ENCODE assay signal across 16 mouse cellular contexts in the genomic region with DNA sequence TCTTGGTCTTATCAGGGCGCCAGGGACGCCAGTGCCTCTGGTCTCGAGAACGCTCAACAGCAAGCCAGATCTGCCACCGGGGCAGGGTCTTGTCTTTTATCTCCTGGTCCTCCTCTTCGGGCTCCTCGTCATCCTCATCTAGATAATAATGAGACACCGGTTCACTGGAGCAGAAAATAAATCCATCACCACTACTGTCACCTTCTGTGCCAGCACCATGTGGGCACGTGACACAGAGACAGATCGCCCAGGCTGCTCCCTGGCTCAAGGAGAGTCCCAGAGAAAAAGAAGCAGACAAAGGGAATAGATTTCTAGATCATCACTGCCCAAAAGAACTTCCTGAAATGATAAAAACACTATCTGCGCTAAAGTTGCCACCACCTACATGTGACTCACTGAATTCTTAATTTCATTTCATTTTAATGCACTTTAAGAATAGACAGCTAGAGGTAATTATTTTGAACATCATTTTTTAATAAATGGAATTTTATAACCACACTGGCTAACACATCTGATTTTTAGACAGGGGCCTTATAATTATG. TPM values are rescaled to one million over a fixed set of nuclear protein-coding genes. Genes with fewer than 3 reads are reported as not detected.
A peak's percentile ranks its signal among the peaks of the same experiment; 100 is the strongest.
DNase-seq lines count a peak whose midpoint lies in the region; ATAC-seq and TF ChIP-seq lines count a peak whose summit lies in the region.
"Had no signal": no experiment of that assay in that cellular context is flagged by ENCODE, and none has a peak within 500 bp of the region (broad histone marks: within the 10 kb centered on the region; RNA-seq: fewer than 3 reads in every experiment).

No protein-coding gene starts in this region.

- DNase-seq in cerebellum, postnatal 10 days, result peak; percentile 86 to 90
- DNase-seq in cerebellum, adult 9-11 months, result no peak
- DNase-seq in kidney, postnatal 0 days (ENCODE audit: low spot score), result no peak
- no peak for DNase-seq in kidney, adult 8-10 months
- peak; percentile 56 for DNase-seq in brain, embryonic 14.5 days (ENCODE audit: low read depth)
- DNase-seq in retina, embryonic 14.5 days (ENCODE audit: low spot score), result peak; percentile 29
- DNase-seq in adrenal gland, postnatal 10 days, result no peak
- DNase-seq: kidney, adult 2 months; kidney, postnatal 36 days; lung, adult 2 months; right cerebral cortex, adult 18-20 months; thymus, postnatal 14 days had no signal

- no peak overlapping the region for H3K9ac ChIP-seq in kidney, postnatal 0 days (ENCODE audit: low read depth, low read length)
- H3K9ac ChIP-seq: limb, embryonic 12.5 days; liver, embryonic 12.5 days had no signal

- no peak for TF ChIP-seq CTCF in kidney, postnatal 0 days (IDR thresholded peaks at IDR 0.05; ENCODE audit: low read depth)
- no peak for TF ChIP-seq CTCF in brain, embryonic 14.5 days (IDR thresholded peaks at IDR 0.05; ENCODE audit: borderline replicate concordance, extremely low read depth, insufficient read depth, insufficient read length)

- H3K4me2 ChIP-seq in kidney, postnatal 0 days (ENCODE audit: low read length), result no peak overlapping the region
- H3K4me2 ChIP-seq: limb, embryonic 12.5 days; liver, embryonic 12.5 days had no signal

- H3K27ac ChIP-seq in kidney, postnatal 0 days, result no peak overlapping the region
- H3K27ac ChIP-seq: limb, embryonic 12.5 days; liver, embryonic 12.5 days had no signal

- H3K9me3 ChIP-seq in kidney, postnatal 0 days (replicated peaks; ENCODE audit: low read length), result no peaks in the 10 kb centered on the region
- H3K9me3 ChIP-seq: limb, embryonic 12.5 days; liver, embryonic 12.5 days; megakaryocyte, embryonic 14.5 days had no signal

- H3K27me3 ChIP-seq in kidney, postnatal 0 days (ENCODE audit: insufficient read depth, low read length), result no peaks in the 10 kb centered on the region
- H3K27me3 ChIP-seq: CH12.LX; limb, embryonic 12.5 days; liver, embryonic 12.5 days; megakaryocyte, embryonic 14.5 days had no signal

- TF ChIP-seq POLR2A in brain, embryonic 14.5 days (IDR thresholded peaks at IDR 0.05; ENCODE audit: borderline replicate concordance, extremely low read depth, insufficient read depth, insufficient read length, poor library complexity, severe bottlenecking), result no peak

- no peak overlapping the region for H3K4me3 ChIP-seq in kidney, postnatal 0 days (replicated peaks; ENCODE audit: low read depth, low read length)
- H3K4me3 ChIP-seq: limb, embryonic 12.5 days; liver, embryonic 12.5 days; megakaryocyte, embryonic 14.5 days had no signal

- H3K36me3 ChIP-seq in kidney, postnatal 0 days (ENCODE audit: insufficient read depth, low read length), result peaks cover 64% of the 10 kb centered on the region

- 0 out of 2 replicates have a peak, but pooled peaks have one; percentile 22 for ATAC-seq in kidney, postnatal 0 days (replicated peaks; ENCODE audit: low FRiP score, low read depth)
- ATAC-seq: liver, embryonic 12.5 days had no signal

- H3K4me1 ChIP-seq in kidney, postnatal 0 days (replicated peaks; ENCODE audit: insufficient read depth, low read length), result 0 out of 2 replicates have a peak, but pooled peaks cover under 1% of the 10 kb centered on the region
- H3K4me1 ChIP-seq: limb, embryonic 12.5 days had no signal

- 73% methylated on average over 11 of the region's 11 CpGs for WGBS in kidney, postnatal 0 days

RNA-seq across cellular contexts. Expression of gene Psmc1, which starts 24.5 kb away (rescaled TPM):
- polyA plus RNA-seq in kidney, postnatal 0 days (2015; fragmentation: Nextera tagmentation; extraction: Ambion mirVana), result 236 and 264 TPM in 2 replicates
- 108 and 128 TPM in 2 replicates for polyA plus RNA-seq in brain, embryonic 14.5 days (2012; rRNA removed)
- total RNA-seq in adrenal gland, postnatal 10 days (2021), result 100 to 1,000 TPM; 167 to 169 TPM

RNA-seq across cellular contexts. Expression of gene Nrde2, which starts 25.0 kb away (rescaled TPM):
- polyA plus RNA-seq in kidney, postnatal 0 days (2015; fragmentation: Nextera tagmentation; extraction: Ambion mirVana), result 17.2 and 18.6 TPM in 2 replicates
- polyA plus RNA-seq in brain, embryonic 14.5 days (2012; rRNA removed), result 16.1 and 16.3 TPM in 2 replicates
- total RNA-seq in adrenal gland, postnatal 10 days (2021), result 10 to 100 TPM; 14.8 to 19.4 TPM

Comparison
In these comparisons a context has a peak if more than half of its experiments do, and no peak if none do; other contexts are left out.
1. DNase-seq: peak in cerebellum, postnatal 10 days (2 of 2), brain, embryonic 14.5 days (single experiment) and retina, embryonic 14.5 days (single experiment); none in cerebellum, adult 9-11 months (single experiment), kidney, postnatal 0 days (single experiment), kidney, adult 8-10 months (0 of 2) and adrenal gland, postnatal 10 days (single experiment).